Mouse (Mus musculus) CH12.LX (cell line): ENCODE measurements around the gene Wipf1. TPM values are rescaled to one million over a fixed set of nuclear protein-coding genes. Genes with fewer than 3 reads are reported as not detected.
A peak's percentile ranks its signal among the peaks of the same experiment; 100 is the strongest.
"Not testable (repeated sequence)": the region's sequence is repeated elsewhere in the genome, so short reads cannot be mapped to it uniquely, and the experiment has no call there.

Source experiments
- DNase-seq: peaks from one replicate; pipeline ENCODE4 v3.0.0-alpha.2; 2013; ENCODE audit errors: extremely low read depth
- H3K27ac ChIP-seq: 2 replicates; pipeline ENCODE4 v1.5.1; 2012; ENCODE audit warnings: low read depth, mild to moderate bottlenecking, control low read depth, moderate library complexity; ENCODE audit not compliant: insufficient read depth
- H3K27me3 ChIP-seq: replicated peaks from 2 replicates; pipeline ENCODE3; 2012; ENCODE audit warnings: inconsistent platforms
- H3K36me3 ChIP-seq, 2 experiments: replicated peaks in 1 of 2; 2 replicates each; pipeline versions ENCODE3 to v1.6.1; 2012; ENCODE audit warnings: inconsistent platforms in 1 of 2, low read length in 1 of 2, mild to moderate bottlenecking in 1 of 2, mixed read lengths in 1 of 2, moderate library complexity in 1 of 2; ENCODE audit not compliant: control insufficient read depth in 1 of 2, insufficient read depth in 1 of 2
- H3K4me1 ChIP-seq, 2 experiments: 2 replicates each; pipeline ENCODE4 v1.6.1; 2012; ENCODE audit warnings: inconsistent platforms in 1 of 2, moderate library complexity in 1 of 2; ENCODE audit not compliant: insufficient read depth in 2 of 2, control insufficient read depth in 1 of 2
- H3K4me2 ChIP-seq: 2 replicates; pipeline ENCODE4 v1.6.1; 2012; ENCODE audit warnings: low read depth, mild to moderate bottlenecking, control low read depth; ENCODE audit not compliant: poor library complexity, insufficient read depth, severe bottlenecking
- H3K4me3 ChIP-seq, 3 experiments: fragments of 150-350 bp in 1 of 3; sonication (generic) in 1 of 3; replicated peaks in 1 of 3; 2 replicates each; pipeline versions ENCODE3 to v1.5.1; 2011 to 2012; ENCODE audit warnings: low read depth in 2 of 3, low read length in 2 of 3, mild to moderate bottlenecking in 2 of 3, moderate library complexity in 2 of 3, control low read depth in 1 of 3, improper control_type of control experiment in 1 of 3, inconsistent platforms in 1 of 3, mixed read lengths in 1 of 3; ENCODE audit not compliant: poor library complexity in 1 of 3
- H3K79me2 ChIP-seq: replicated peaks from 2 replicates; pipeline ENCODE4 v1.6.1; 2012; ENCODE audit warnings: mild to moderate bottlenecking, moderate library complexity; ENCODE audit not compliant: control insufficient read depth, poor library complexity, insufficient read depth, severe bottlenecking; ENCODE audit errors: extremely low read depth
- H3K9ac ChIP-seq: 2 replicates; pipeline ENCODE4 v1.6.1; 2012; ENCODE audit warnings: low read depth, mild to moderate bottlenecking, control low read depth, moderate library complexity; ENCODE audit not compliant: insufficient read depth
- H3K9me3 ChIP-seq: replicated peaks from 2 replicates; pipeline ENCODE3; 2012; ENCODE audit warnings: low read length, inconsistent platforms, mixed read lengths
- CTCF ChIP-seq, 2 experiments: IDR thresholded peaks in 1 of 2; conservative IDR thresholded peaks in 1 of 2; 2 replicates each; pipeline ENCODE4 v1.5.1; 2011 to 2012; ENCODE audit warnings: low read depth in 2 of 2, low read length in 2 of 2, improper control_type of control experiment in 1 of 2, inconsistent platforms in 1 of 2, mild to moderate bottlenecking in 1 of 2, moderate library complexity in 1 of 2
- E2F4 ChIP-seq: IDR thresholded peaks from 2 replicates; pipeline ENCODE4 v1.6.1; 2011; ENCODE audit warnings: low read depth, low read length, improper control_type of control experiment; ENCODE audit not compliant: insufficient replicate concordance
- ELF1 ChIP-seq: IDR thresholded peaks from 2 replicates; pipeline ENCODE4 v1.6.1; 2014; ENCODE audit warnings: low read depth, mild to moderate bottlenecking, inconsistent platforms, low read length, improper control_type of control experiment
- EP300 ChIP-seq: IDR thresholded peaks from 2 replicates; pipeline ENCODE4 v1.6.1; 2011; ENCODE audit warnings: low read length, improper control_type of control experiment
- IRF4 ChIP-seq: IDR thresholded peaks from 2 replicates; pipeline ENCODE4 v1.6.1; 2014; ENCODE audit warnings: low read depth, mild to moderate bottlenecking, inconsistent platforms, low read length, improper control_type of control experiment
- MAZ ChIP-seq: IDR thresholded peaks from 2 replicates; pipeline ENCODE4 v1.6.1; 2012; ENCODE audit warnings: low read depth, mild to moderate bottlenecking, inconsistent platforms, low read length, improper control_type of control experiment, moderate library complexity
- SMC3 ChIP-seq: IDR thresholded peaks from 2 replicates; pipeline ENCODE4 v1.6.1; 2011; ENCODE audit warnings: low read depth, low read length, improper control_type of control experiment
- ZC3H11A ChIP-seq: IDR thresholded peaks from 2 replicates; pipeline ENCODE4 v1.6.1; 2012; ENCODE audit warnings: low read depth, mild to moderate bottlenecking, inconsistent platforms, low read length, improper control_type of control experiment
- dilution Hi-C: fragments of 300-500 bp; cut with MboI; formaldehyde crosslinking; loops from 2 replicates; pipeline ENCODE4 v1.14.3; 2020; ENCODE audit warnings: low sequenced_read_pairs; ENCODE audit not compliant: extremely low pct_unique_long_range_greater_than_20kb, extremely low pct_ligation_motif_present
- in situ Hi-C: fragments of 300-500 bp; cut with MboI; formaldehyde crosslinking; loops from 3 replicates; pipeline ENCODE4 v1.14.3; 2019; ENCODE audit warnings: low sequenced_read_pairs, low pct_ligation_motif_present, low pct_unique_long_range_greater_than_20kb, mixed read lengths
- polyA plus RNA-seq: library from polyadenylated mRNA; unstranded; fragments of >175 nt; gene quantifications from 2 replicates; pipeline ENCODE4 v1.2.1, GENCODE M21; 2012; ENCODE audit warnings: low read depth; ENCODE audit not compliant: insufficient read length
- total RNA-seq, 2 experiments: library from RNA; depleted of rRNA; stranded (reverse); fragments of 300-350 nt in 1 of 2; fragments of >200 nt in 1 of 2; gene quantifications; 2 replicates each; pipeline ENCODE4 v1.2.3; 2012 to 2014

Gene Wipf1
- total and polyA plus RNA-seq, 3 experiments = 18.3 to 95.0 (median 21.8) TPM

DNA sequence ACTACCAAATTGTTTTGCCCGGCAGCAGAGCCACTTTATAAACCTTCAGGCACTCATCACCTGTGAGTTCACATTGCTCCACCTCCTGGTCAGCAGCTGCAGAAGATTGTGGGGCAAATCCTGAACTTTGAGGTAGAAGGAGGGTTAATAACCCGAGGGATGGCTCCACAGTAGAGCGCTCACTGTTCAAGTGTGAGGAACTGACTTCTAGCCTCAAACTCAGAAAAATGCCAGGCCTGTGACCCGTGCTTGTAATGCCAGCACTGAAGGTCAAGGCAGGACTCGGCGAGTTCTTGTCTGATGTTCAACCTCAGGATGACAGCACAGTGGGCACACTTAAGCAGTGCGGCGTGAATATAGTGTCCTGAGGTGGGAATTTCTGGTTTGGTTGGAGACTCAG is 28.4 kb upstream of the Wipf1 start:
- TF ChIP-seq ZC3H11A (no peak), SMC3 (peak; percentile 7; the same call in 1 of the 2 replicates), CTCF (conservative IDR thresholded peaks at IDR 0.05 in 1 of 2, IDR thresholded peaks at IDR 0.05 in 1 of 2; ENCODE audit: low read depth in 2 of 2, low read length in 2 of 2) (peak in 1 of 2 experiments; percentile 21; a peak in 2 of 4 replicates), E2F4 (no peak)
- TF ChIP-seq, all 38 proteins: peak for 2
- no peak overlapping the region for H3K27ac ChIP-seq
- DNase-seq = no peak
- no peak overlapping the region for H3K4me3 ChIP-seq
- dilution Hi-C loops = no loop called here
- no peaks in the 10 kb centered on the region for H3K36me3 ChIP-seq
- H3K4me2 ChIP-seq = no peak overlapping the region
- in situ Hi-C loops = loop anchor here (25.0 kb wide), 1 partner anchor 329 kb away; the partner anchor contains the start of gene Atf2
- H3K27me3 ChIP-seq = no peaks in the 10 kb centered on the region
- no peak overlapping the region for H3K9ac ChIP-seq
- H3K79me2 ChIP-seq = no peaks in the 10 kb centered on the region
- H3K9me3 ChIP-seq = peaks cover 2% of the 10 kb centered on the region
- peaks cover 14 to 31% of the 10 kb centered on the region in 2 experiments for H3K4me1 ChIP-seq

DNA sequence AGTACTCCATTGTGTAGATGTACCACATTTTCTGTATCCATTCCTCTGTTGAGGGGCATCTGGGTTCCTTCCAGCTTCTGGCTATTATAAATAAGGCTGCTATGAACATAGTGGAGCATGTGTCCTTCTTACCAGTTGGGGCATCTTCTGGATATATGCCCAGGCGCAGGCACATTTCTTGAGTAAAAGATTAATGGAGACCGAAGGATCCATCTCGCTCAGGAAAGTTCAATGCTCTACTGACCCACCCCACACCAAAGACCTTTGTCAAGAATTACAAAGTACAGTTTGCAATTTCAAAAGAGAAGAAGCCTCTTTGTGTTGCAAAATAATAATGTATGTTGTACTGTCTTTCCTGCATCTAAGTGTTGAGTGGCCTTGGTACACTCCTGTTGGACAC is 27.5 kb upstream of the Wipf1 start:
- H3K27ac ChIP-seq, DNase-seq, H3K9me3 ChIP-seq, H3K4me2 ChIP-seq, H3K9ac ChIP-seq, H3K79me2 ChIP-seq, H3K36me3 ChIP-seq, dilution Hi-C loops, H3K4me3 ChIP-seq, H3K27me3 ChIP-seq: not testable (repeated sequence)
- in situ Hi-C loops = loop anchor here (25.0 kb wide), 1 partner anchor 330 kb away; the partner anchor contains the start of gene Atf2
- H3K4me1 ChIP-seq = peaks cover 16 to 31% of the 10 kb centered on the region in 2 experiments

DNA sequence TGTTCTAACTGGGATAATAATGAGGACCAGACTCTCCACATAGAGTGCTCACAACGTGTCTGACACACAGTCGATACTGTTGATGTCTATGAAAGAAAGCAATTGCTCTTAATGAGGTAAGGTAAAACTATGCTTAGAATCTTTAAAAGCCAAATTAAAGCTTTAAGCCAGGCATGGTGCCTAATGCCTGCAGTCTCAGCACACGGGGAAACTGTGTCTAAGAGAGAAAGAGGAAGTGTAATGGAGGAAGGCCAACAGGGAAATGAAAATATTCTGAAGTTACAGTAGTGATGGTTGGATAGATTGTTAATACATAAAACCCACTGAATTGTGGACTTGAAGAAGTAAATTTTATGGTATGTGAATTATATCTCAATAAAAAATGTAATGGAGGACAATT is 24.9 kb upstream of the Wipf1 start:
- no peak overlapping the region for H3K9ac ChIP-seq
- dilution Hi-C loops = no loop called here
- no peak for DNase-seq
- H3K4me1 ChIP-seq = peaks cover 12 to 27% of the 10 kb centered on the region in 2 experiments
- in situ Hi-C loops = loop anchor here (25.0 kb wide), 1 partner anchor 333 kb away; the partner anchor contains the start of gene Atf2
- H3K27me3 ChIP-seq = no peaks in the 10 kb centered on the region
- no peaks in the 10 kb centered on the region for H3K36me3 ChIP-seq
- no peak overlapping the region for H3K4me2 ChIP-seq
- TF ChIP-seq ELF1 (0 out of 2 replicates have a peak, but pooled peaks have one; percentile 39), MAZ (no peak), IRF4 (0 out of 2 replicates have a peak, but pooled peaks have one; percentile 40), EP300 (peak; percentile 22; the same call in 1 of the 2 replicates)
- H3K9me3 ChIP-seq = no peaks in the 10 kb centered on the region
- H3K4me3 ChIP-seq = no peak overlapping the region
- H3K27ac ChIP-seq = no peak overlapping the region
- H3K79me2 ChIP-seq = no peaks in the 10 kb centered on the region
